Mouse (Mus musculus): Measurements from ENCODE around the gene Ern1. TPM values are rescaled to one million over a fixed set of nuclear protein-coding genes. Genes with fewer than 3 reads are reported as not detected.

Ern1 gene
- total RNA-seq (2014; rRNA removed): 8.0 and 11.6 TPM in 2 replicates
- polyA plus RNA-seq (2015; fragmentation: Nextera tagmentation; extraction: Ambion mirVana): 3.0 and 3.4 TPM in 2 replicates

DNA sequence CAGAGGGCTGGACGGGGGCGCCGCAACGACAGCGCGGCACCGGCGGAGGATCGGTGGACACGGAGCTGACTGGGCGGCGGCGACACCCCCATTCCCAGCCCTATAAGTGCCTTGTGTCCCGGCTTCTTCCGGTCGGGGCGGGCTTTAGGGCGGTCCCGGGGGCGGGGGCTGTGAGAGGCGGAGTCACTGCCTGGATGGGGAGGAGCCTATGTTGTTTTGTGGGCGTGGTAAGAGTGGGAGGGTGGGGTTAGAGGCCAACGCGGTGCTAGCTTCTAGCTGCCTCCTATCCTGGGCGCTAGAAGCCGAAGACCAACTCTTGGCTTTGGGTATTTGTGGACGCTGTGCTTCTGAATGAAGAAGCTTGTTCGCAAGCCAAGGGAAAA is at the start of gene Ern1:
Gene Ern1 (minus strand): TSS at position 120 of the 383 bp plus-strand sequence.
- WGBS: under 1% methylated on average over 28 of the region's 28 CpGs
- no peaks in the 10 kb centered on the region for H3K9me3 ChIP-seq (ENCODE audit: low read length)
- H3K36me3 ChIP-seq (ENCODE audit: insufficient read depth, low read length): no peaks in the 10 kb centered on the region

DNA sequence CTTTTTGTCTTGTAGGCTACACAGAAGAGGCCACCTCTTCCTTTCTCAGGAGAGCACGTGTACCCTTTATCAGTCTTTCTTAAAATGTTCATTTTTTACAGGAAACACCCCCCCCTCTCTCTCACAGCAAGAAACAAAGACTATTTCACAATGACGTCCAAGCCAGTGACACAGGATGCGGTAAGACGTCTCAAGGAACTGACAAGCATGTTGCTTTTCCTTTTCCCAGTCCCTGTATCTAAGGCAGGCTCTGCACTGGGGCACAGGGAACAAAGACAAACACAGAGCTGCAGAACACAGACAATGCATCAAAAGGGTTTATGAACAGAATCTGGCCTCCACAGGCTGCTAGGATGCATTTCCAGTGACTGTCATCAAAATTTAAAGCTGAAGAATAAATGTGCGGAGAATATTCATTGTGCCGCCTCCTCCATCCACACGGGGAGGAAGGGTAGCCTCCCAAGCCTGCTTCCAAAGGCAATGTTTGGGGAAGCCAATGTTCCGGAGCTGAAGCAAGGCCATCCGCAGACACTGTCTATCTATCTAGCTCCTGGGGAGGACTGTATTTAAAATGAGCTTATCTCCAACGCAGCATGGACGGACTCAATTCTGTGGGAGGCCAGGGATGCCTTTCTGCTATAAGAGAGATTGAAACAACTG is 48.7 kb upstream of the Ern1 start:
- Histone ChIP-seq H3K27ac (peak overlapping the region; percentile 58), H3K4me3 (ENCODE audit: low read length) (no peak overlapping the region), H3K4me1 (ENCODE audit: insufficient read depth, low read length) (no peaks in the 10 kb centered on the region), H3K36me3 (ENCODE audit: insufficient read depth, low read length) (0 out of 2 replicates have a peak, but pooled peaks cover 4% of the 10 kb centered on the region), H3K4me2 (ENCODE audit: low read depth, low read length) (no peak overlapping the region), H3K9me3 (ENCODE audit: low read length) (no peaks in the 10 kb centered on the region), H3K9ac (replicated peaks; ENCODE audit: low read length) (peak overlapping the region; percentile 17; the same call in 1 of the 2 replicates), H3K27me3 (ENCODE audit: insufficient read depth, low read length) (no peaks in the 10 kb centered on the region)
- no peak for TF ChIP-seq CTCF (IDR thresholded peaks at IDR 0.05; ENCODE audit: low read depth)
- WGBS: 47% methylated on average over 11 of the region's 11 CpGs
- ATAC-seq (0 out of 2 replicates have a peak, but pooled peaks have one; percentile 45), DNase-seq (ENCODE audit: low spot score) (no peak)

More for the DNA sequence above, at the start of gene Ern1:
- Histone ChIP-seq H3K4me3 (ENCODE audit: low read length) (peak within 1 kb of the TSS; percentile 94), H3K27me3 (ENCODE audit: insufficient read depth, low read length) (no peaks in the 10 kb centered on the region), H3K4me2 (ENCODE audit: low read depth, low read length) (peak within 1 kb of the TSS; percentile 89), H3K27ac (peak within 1 kb of the TSS; percentile 83), H3K4me1 (ENCODE audit: insufficient read depth, low read length) (peaks cover 4% of the 10 kb centered on the region; the same call in 1 of the 2 replicates), H3K9ac (replicated peaks; ENCODE audit: low read length) (peak within 1 kb of the TSS; percentile 85)
- DNase-seq (ENCODE audit: low spot score): peak; percentile 93
- ATAC-seq: peak; percentile 99
- TF ChIP-seq CTCF (IDR thresholded peaks at IDR 0.05; ENCODE audit: low read depth): no peak

DNA sequence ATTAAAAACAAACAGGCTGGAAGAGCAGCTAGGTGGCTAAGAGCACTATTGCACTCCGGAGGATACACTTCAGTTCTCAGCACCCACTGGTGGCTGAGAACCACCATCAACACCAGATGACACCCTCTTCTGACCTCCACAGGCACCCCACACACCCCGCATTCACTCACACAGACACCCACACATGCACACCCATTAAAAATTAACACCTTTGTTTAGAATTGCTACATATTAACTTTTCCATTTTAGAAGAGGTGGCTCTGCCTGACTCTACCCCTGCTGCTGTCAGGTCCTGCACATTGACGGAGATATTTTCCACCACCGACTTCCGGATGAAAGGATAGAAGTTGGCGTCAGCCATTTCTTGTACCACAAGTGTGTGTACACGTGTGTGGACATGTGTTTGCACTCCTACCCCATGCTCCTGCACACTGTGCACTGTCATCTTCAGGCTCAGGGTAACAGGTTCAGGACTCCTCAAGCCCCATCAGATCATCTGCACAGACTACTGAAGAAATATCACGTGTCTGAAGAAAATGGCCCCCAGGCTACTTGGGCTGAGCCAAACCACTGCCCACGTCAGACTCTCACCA is 48.1 kb upstream of the Ern1 start:
- Histone ChIP-seq H3K9ac (replicated peaks; ENCODE audit: low read length) (0 out of 2 replicates have a peak overlapping the region, but pooled peaks have one; percentile 17), H3K9me3 (ENCODE audit: low read length) (no peaks in the 10 kb centered on the region), H3K27ac (peak overlapping the region; percentile 58; the same call in 1 of the 2 replicates), H3K4me2 (ENCODE audit: low read depth, low read length) (no peak overlapping the region), H3K36me3 (ENCODE audit: insufficient read depth, low read length) (0 out of 2 replicates have a peak, but pooled peaks cover 4% of the 10 kb centered on the region), H3K27me3 (ENCODE audit: insufficient read depth, low read length) (no peaks in the 10 kb centered on the region), H3K4me3 (ENCODE audit: low read length) (no peak overlapping the region), H3K4me1 (ENCODE audit: insufficient read depth, low read length) (no peaks in the 10 kb centered on the region)
- no peak for TF ChIP-seq CTCF (IDR thresholded peaks at IDR 0.05; ENCODE audit: low read depth)
- DNase-seq (ENCODE audit: low spot score) (no peak), ATAC-seq (peak; percentile 32; the same call in 1 of the 2 replicates)
- WGBS: 86% methylated on average over 9 of the region's 9 CpGs

- Histone ChIP-seq H3K36me3 (ENCODE audit: insufficient read depth, low read length) (no peaks in the 10 kb centered on the region), H3K9me3 (ENCODE audit: low read length) (no peaks in the 10 kb centered on the region), H3K9ac (replicated peaks; ENCODE audit: low read length) (no peak overlapping the region), H3K27ac (no peak overlapping the region), H3K4me2 (ENCODE audit: low read depth, low read length) (no peak overlapping the region), H3K4me3 (ENCODE audit: low read length) (no peak overlapping the region), H3K4me1 (ENCODE audit: insufficient read depth, low read length) (peaks cover 5% of the 10 kb centered on the region; the same call in 1 of the 2 replicates), H3K27me3 (ENCODE audit: insufficient read depth, low read length) (no peaks in the 10 kb centered on the region)
- no peak for ATAC-seq
- 46% methylated on average over 9 of the region's 9 CpGs for WGBS
- TF ChIP-seq CTCF (IDR thresholded peaks at IDR 0.05; ENCODE audit: low read depth): no peak
- no peak for DNase-seq (ENCODE audit: low spot score)
These were observed 44.7 kb upstream of the Ern1 start for GRCm38 (mm10) chr11:106532248-106532790.

GRCm38 (mm10) chr11:106529786-106530185 is 42.1 kb upstream of the Ern1 start:
- no peak for TF ChIP-seq CTCF (IDR thresholded peaks at IDR 0.05; ENCODE audit: low read depth)
- Histone ChIP-seq H3K27ac (0 out of 2 replicates have a peak overlapping the region, but pooled peaks have one; percentile 15), H3K4me2 (ENCODE audit: low read depth, low read length) (no peak overlapping the region), H3K9ac (replicated peaks; ENCODE audit: low read length) (no peak overlapping the region), H3K36me3 (ENCODE audit: insufficient read depth, low read length) (no peaks in the 10 kb centered on the region), H3K27me3 (ENCODE audit: insufficient read depth, low read length) (no peaks in the 10 kb centered on the region), H3K4me1 (ENCODE audit: insufficient read depth, low read length) (peaks cover 5% of the 10 kb centered on the region; the same call in 1 of the 2 replicates), H3K4me3 (ENCODE audit: low read length) (no peak overlapping the region), H3K9me3 (ENCODE audit: low read length) (no peaks in the 10 kb centered on the region)
- DNase-seq (ENCODE audit: low spot score) (no peak), ATAC-seq (no peak)
- 66% methylated on average over 5 of the region's 5 CpGs for WGBS

DNA sequence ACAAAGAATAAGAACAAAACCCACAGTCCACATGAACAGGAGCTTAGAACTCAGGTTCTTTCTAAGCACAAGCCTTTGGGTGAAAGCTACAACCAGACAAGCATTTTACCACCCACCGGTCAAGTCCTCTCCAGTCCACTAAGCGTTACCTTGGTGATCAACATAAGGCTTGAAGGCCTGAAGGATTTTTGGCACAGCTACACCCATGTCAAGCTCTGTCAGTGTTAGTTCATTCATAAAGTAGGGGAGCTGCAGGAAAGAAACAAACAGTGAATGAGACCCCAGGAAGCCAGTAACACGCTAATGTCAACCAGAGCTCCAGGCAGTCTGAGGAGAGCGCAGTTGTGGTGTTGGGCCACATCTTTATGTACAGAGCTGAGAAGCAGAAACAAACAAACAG is 41.5 kb upstream of the Ern1 start:
- H3K9ac ChIP-seq (replicated peaks; ENCODE audit: low read length): no peak overlapping the region
- TF ChIP-seq CTCF (IDR thresholded peaks at IDR 0.05; ENCODE audit: low read depth): no peak
- no peak overlapping the region for H3K4me2 ChIP-seq (ENCODE audit: low read depth, low read length)
- peak; percentile 70 for DNase-seq (ENCODE audit: low spot score)
- peak; percentile 86 for ATAC-seq
- H3K4me3 ChIP-seq (ENCODE audit: low read length): no peak overlapping the region
- 0 out of 2 replicates have a peak overlapping the region, but pooled peaks have one; percentile 15 for H3K27ac ChIP-seq
- H3K9me3 ChIP-seq (ENCODE audit: low read length): no peaks in the 10 kb centered on the region
- no peaks in the 10 kb centered on the region for H3K27me3 ChIP-seq (ENCODE audit: insufficient read depth, low read length)
- no peaks in the 10 kb centered on the region for H3K36me3 ChIP-seq (ENCODE audit: insufficient read depth, low read length)
- WGBS: 43% methylated on average over 4 of the region's 4 CpGs
- H3K4me1 ChIP-seq (ENCODE audit: insufficient read depth, low read length): peaks cover 5% of the 10 kb centered on the region; the same call in 1 of the 2 replicates
